Mouse (Mus musculus) liver, adult 2 months (tissue): Measurements from ENCODE around the gene Cuta.

Experiments
- CTCF ChIP-seq: fragments of 200-500 bp; IDR thresholded peaks from 2 replicates; pipeline ENCODE4 v1.5.1; 2011; ENCODE audit warnings: low read depth, low read length, control low read depth
- POLR2A ChIP-seq: fragments of 200-500 bp; IDR thresholded peaks from 2 replicates; pipeline ENCODE4 v1.6.1; 2011; ENCODE audit warnings: low read length, control low read depth; ENCODE audit not compliant: insufficient read depth; ENCODE audit errors: extremely low read depth

GRCm38 (mm10) chr17:26946567-26946966 lies 7.2 kb upstream of the Cuta start:
- TF ChIP-seq CTCF, result peak; percentile 51
- TF ChIP-seq POLR2A, result 0 out of 2 replicates have a peak, but pooled peaks have one; percentile 33
